Mouse (Mus musculus): ENCODE measurements around the gene Fbxw2. TPM values are rescaled to one million over a fixed set of nuclear protein-coding genes. Genes with fewer than 3 reads are reported as not detected.

Fbxw2 gene
- polyA plus RNA-seq, 1 experiment = 39.9 TPM

DNA sequence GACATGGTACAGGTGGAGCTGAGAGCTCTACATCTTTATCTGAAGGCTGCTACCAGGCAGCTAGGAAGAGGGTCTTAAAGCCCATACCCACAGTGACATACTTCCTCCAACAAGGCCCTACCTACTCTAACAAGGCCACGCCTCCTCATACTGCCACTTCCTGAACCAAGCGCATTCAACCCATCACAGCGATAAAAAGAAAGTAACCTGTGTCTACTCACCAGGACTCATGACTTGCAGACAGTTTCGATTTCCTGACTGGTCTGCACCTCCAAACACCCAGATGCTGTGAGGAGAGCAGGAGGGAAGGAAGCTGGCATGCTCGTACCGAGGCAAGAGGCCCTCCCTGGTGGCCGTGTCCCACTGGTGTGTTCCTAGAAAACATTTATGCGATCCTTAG, 35.8 kb downstream of the Fbxw2 start:
- TF ChIP-seq GATA1 (IDR thresholded peaks at IDR 0.05; ENCODE audit: low read length) = no peak

GRCm38 (mm10) chr2:34784085-34784484, 42.0 kb downstream of the Fbxw2 start:
- TF ChIP-seq GATA1 (IDR thresholded peaks at IDR 0.05; ENCODE audit: low read length) = no peak

- peak; percentile 70 for TF ChIP-seq GATA1 (IDR thresholded peaks at IDR 0.05; ENCODE audit: low read length)
Observed at GRCm38 (mm10) chr2:34783064-34784020, 42.8 kb downstream of the Fbxw2 start.

DNA sequence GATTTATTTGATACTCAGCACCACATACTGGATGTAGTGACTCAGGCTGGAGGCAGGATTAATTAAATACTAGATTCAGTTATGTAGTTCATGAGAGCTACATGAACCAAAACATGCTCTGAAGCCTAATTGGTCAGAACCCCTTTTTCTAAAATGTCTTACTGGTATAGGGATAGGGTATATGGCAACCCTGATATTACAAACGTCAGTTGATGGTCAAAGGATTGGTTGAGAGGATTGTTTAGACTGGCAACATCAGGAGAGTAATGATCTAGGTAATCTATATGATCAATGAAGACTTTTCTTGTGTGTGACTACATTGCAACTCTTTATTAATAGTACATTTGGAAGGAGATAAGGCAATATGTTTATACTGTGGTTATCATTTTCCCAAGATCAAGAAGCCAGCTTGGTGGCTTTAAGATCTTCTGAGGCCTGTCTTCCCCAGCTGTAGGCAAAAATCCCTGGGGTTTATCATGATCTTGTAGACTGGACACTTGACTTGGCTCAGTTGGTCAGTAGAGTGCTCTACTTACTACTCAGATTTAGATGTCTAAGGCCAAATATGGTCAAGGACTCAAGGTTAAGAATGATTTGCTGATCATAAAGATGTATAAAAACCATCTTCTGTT, 48.8 kb downstream of the Fbxw2 start:
- no peak for TF ChIP-seq GATA1 (IDR thresholded peaks at IDR 0.05; ENCODE audit: low read length)

DNA sequence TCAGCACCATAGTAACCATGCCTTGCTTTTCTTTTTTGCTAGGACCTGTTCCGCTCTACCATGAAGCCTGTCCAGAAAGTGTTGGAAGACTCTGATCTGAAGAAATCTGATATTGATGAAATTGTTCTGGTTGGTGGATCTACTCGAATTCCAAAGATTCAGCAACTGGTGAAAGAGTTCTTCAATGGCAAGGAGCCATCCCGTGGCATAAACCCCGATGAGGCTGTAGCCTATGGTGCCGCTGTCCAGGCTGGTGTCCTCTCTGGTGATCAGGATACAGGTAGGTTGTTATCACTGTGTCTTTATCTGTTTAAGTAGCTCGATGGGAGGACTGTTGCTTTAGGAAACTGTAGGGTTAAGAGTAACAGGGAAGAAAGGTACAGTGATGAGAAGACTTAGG, 51.6 kb downstream of the Fbxw2 start:
- TF ChIP-seq GATA1 (IDR thresholded peaks at IDR 0.05; ENCODE audit: low read length) = no peak

DNA sequence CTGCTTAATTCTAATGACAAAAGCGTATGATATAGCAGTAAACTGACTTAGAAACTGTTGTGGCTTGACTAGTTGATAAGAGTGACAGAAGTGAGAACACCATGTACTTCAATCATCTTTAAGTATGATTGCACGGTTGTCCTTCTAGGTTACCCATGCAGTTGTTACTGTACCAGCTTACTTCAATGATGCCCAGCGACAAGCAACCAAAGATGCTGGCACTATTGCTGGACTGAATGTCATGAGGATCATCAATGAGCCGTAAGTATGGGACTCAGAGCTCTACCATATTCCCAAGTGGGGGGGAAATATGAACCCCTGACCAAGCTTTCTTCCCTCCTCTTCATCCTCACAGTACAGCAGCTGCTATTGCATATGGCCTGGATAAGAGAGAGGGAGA, 52.4 kb downstream of the Fbxw2 start:
- no peak for TF ChIP-seq GATA1 (IDR thresholded peaks at IDR 0.05; ENCODE audit: low read length)

DNA sequence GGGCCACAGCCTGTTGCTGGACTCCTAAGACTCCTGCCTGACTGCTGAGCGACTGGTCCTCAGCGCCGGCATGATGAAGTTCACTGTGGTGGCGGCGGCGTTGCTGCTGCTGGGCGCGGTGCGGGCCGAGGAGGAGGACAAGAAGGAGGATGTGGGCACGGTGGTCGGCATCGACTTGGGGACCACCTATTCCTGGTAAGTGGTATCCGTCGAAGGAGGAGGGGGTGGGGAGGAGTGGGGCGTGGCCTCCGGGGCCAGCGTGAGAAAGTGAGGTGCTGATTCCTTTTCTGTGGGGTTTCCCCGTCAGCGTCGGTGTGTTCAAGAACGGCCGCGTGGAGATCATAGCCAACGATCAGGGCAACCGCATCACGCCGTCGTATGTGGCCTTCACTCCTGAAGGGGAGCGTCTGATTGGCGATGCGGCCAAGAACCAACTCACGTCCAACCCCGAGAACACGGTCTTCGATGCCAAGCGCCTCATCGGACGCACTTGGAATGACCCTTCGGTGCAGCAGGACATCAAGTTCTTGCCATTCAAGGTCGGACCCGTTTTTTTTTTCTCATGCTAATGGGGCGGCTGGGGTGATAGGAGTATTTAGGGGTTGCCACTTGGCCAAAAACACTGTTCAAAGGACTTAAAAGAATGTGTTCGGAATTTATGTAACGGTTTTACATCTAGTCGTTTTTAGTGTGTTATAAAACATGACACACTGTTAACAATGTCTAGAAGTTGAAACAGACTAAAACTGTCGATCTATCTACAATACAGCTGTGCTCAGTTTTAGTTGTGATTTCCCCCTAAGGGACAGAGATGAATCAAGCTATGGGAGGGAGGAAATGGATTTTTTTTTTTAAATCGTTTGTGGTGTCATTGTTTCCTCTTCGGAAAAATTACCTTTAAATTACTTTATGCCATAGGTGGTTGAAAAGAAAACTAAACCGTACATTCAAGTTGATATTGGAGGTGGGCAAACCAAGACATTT, 53.6 kb downstream of the Fbxw2 start:
- TF ChIP-seq GATA1 (IDR thresholded peaks at IDR 0.05; ENCODE audit: low read length) = no peak

GRCm38 (mm10) chr2:34771368-34772226, 54.5 kb downstream of the Fbxw2 start, which contains the start of gene Hspa5:
Gene Hspa5, plus strand, starts transcription at chr2:34771970.
- TF ChIP-seq GATA1 (IDR thresholded peaks at IDR 0.05; ENCODE audit: low read length) = no peak

GRCm38 (mm10) chr2:34770951-34771350, 55.2 kb downstream of the Fbxw2 start:
- TF ChIP-seq GATA1 (IDR thresholded peaks at IDR 0.05; ENCODE audit: low read length) = no peak

DNA sequence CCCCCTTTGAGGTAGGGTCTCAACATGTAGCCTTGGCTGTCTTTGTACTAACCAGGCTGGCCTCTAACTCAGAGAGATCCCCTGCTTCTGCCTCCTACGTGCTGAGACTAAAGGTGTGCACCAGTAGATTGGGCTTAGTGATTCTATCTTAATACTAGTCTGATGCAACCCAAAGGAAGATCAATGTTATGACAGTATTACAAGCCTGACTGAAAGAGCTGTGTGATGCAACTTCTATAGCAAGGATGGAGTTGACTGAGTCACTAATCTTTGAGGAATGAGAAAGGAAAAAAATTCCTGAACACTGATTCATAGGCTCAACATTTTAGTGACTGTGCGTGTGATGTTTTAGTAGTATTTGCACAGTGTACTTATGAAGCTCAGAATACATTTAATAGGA, 56.1 kb downstream of the Fbxw2 start:
- no peak for TF ChIP-seq GATA1 (IDR thresholded peaks at IDR 0.05; ENCODE audit: low read length)

DNA sequence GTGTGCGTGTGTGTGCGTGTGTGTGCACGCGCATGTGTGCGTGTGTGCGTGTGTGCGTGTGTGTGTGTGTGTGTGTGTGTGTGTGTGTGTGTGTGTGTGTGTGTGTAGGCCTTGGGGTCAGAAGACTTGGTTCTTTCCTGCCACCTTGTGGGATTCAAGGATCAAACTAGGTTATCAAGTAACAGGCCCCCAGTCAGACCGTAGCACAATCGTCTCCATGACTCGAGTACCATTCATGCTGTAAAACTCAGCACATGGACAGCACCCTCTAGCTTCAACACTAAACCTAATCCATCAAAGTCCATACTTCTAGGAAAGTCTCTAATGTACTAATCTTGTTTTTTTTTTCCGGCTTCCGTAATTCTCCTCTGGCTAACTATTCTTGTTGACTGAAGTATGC, 61.3 kb downstream of the Fbxw2 start:
- TF ChIP-seq GATA1 (IDR thresholded peaks at IDR 0.05; ENCODE audit: low read length) = no peak

- no peak for TF ChIP-seq GATA1 (IDR thresholded peaks at IDR 0.05; ENCODE audit: low read length)
Observed at GRCm38 (mm10) chr2:34762872-34763271, 63.2 kb downstream of the Fbxw2 start.

GRCm38 (mm10) chr2:34762174-34762573, 63.9 kb downstream of the Fbxw2 start:
- no peak for TF ChIP-seq GATA1 (IDR thresholded peaks at IDR 0.05; ENCODE audit: low read length)

- TF ChIP-seq GATA1 (IDR thresholded peaks at IDR 0.05; ENCODE audit: low read length) = no peak
Observed at GRCm38 (mm10) chr2:34757341-34757740, 68.8 kb downstream of the Fbxw2 start.
